Mouse (Mus musculus): ENCODE measurements at regions not wholly inside any gene's neighbourhood (a gene's known extent, or its start where the extent isn't known, plus 50 kb on each side); places are given as distances from the start of the nearest gene placed in this dataset.

- Histone ChIP-seq H3K9me3 (no peaks in the 10 kb centered on the region), H3K4me1 (no peaks in the 10 kb centered on the region), H3K4me3 (no peak overlapping the region), H3K27ac (no peak overlapping the region), H3K27me3 (ENCODE audit: insufficient read depth, poor library complexity, severe bottlenecking) (no peaks in the 10 kb centered on the region), H3K36me3 (no peaks in the 10 kb centered on the region)
- 69% methylated on average over 7 of the region's 7 CpGs for WGBS
- no peak for DNase-seq (ENCODE audit: low spot score)
Observed at GRCm38 (mm10) chr2:108701308-108701707, 579.2 kb upstream of the Kif18a start.

- no peaks in the 10 kb centered on the region for H3K36me3 ChIP-seq
- no peaks in the 10 kb centered on the region for H3K4me1 ChIP-seq
- 74% methylated on average over 5 of the region's 5 CpGs for WGBS
Observed at GRCm38 (mm10) chr2:108707856-108708855, 572.4 kb upstream of the Kif18a start.

GRCm38 (mm10) chr2:108742079-108742478 lies 538.5 kb upstream of the Kif18a start:
- Histone ChIP-seq H3K4me1 (no peaks in the 10 kb centered on the region), H3K4me3 (no peak overlapping the region), H3K27me3 (ENCODE audit: insufficient read depth, poor library complexity, severe bottlenecking) (no peaks in the 10 kb centered on the region), H3K27ac (no peak overlapping the region), H3K9me3 (no peaks in the 10 kb centered on the region), H3K36me3 (no peaks in the 10 kb centered on the region)
- no peak for DNase-seq (ENCODE audit: low spot score)
- 66% methylated on average over 3 of the region's 3 CpGs for WGBS

More at GRCm38 (mm10) chr2:108707856-108708855, 572.4 kb upstream of the Kif18a start:
- H3K27me3 ChIP-seq (ENCODE audit: insufficient read depth, poor library complexity, severe bottlenecking) = no peaks in the 10 kb centered on the region
- H3K4me3 ChIP-seq = no peak overlapping the region
- no peak overlapping the region for H3K27ac ChIP-seq
- no peaks in the 10 kb centered on the region for H3K9me3 ChIP-seq
- no peak for DNase-seq (ENCODE audit: low spot score)

- Histone ChIP-seq H3K9me3 (no peaks in the 10 kb centered on the region), H3K4me3 (no peak overlapping the region), H3K27ac (no peak overlapping the region), H3K4me1 (no peaks in the 10 kb centered on the region), H3K27me3 (ENCODE audit: insufficient read depth, poor library complexity, severe bottlenecking) (no peaks in the 10 kb centered on the region), H3K36me3 (no peaks in the 10 kb centered on the region)
- no peak for DNase-seq (ENCODE audit: low spot score)
- WGBS = 50% methylated on average over 2 of the region's 2 CpGs
Observed at GRCm38 (mm10) chr2:108743511-108743910, 537.0 kb upstream of the Kif18a start.

GRCm38 (mm10) chr2:108744797-108745196 lies 535.7 kb upstream of the Kif18a start:
- Histone ChIP-seq H3K36me3 (no peaks in the 10 kb centered on the region), H3K4me3 (no peak overlapping the region), H3K27ac (no peak overlapping the region), H3K27me3 (ENCODE audit: insufficient read depth, poor library complexity, severe bottlenecking) (no peaks in the 10 kb centered on the region), H3K4me1 (no peaks in the 10 kb centered on the region), H3K9me3 (no peaks in the 10 kb centered on the region)
- 79% methylated on average over 2 of the region's 2 CpGs for WGBS
- no peak for DNase-seq (ENCODE audit: low spot score)

GRCm38 (mm10) chr2:108753494-108754225 lies 526.9 kb upstream of the Kif18a start:
- Histone ChIP-seq H3K27ac (no peak overlapping the region), H3K36me3 (no peaks in the 10 kb centered on the region), H3K4me3 (no peak overlapping the region), H3K27me3 (ENCODE audit: insufficient read depth, poor library complexity, severe bottlenecking) (no peaks in the 10 kb centered on the region), H3K9me3 (no peaks in the 10 kb centered on the region), H3K4me1 (no peaks in the 10 kb centered on the region)
- DNase-seq (ENCODE audit: low spot score) = no peak
- 65% methylated on average over 3 of the region's 3 CpGs for WGBS

GRCm38 (mm10) chr2:108755821-108756220 lies 524.7 kb upstream of the Kif18a start:
- Histone ChIP-seq H3K4me1 (no peaks in the 10 kb centered on the region), H3K4me3 (no peak overlapping the region), H3K36me3 (no peaks in the 10 kb centered on the region), H3K27me3 (ENCODE audit: insufficient read depth, poor library complexity, severe bottlenecking) (no peaks in the 10 kb centered on the region), H3K27ac (no peak overlapping the region), H3K9me3 (no peaks in the 10 kb centered on the region)
- WGBS = 89% methylated on average over 1 of the region's 1 CpGs
- DNase-seq (ENCODE audit: low spot score) = no peak

GRCm38 (mm10) chr2:108756251-108756650 lies 524.3 kb upstream of the Kif18a start:
- no peak overlapping the region for H3K27ac ChIP-seq
- no peaks in the 10 kb centered on the region for H3K36me3 ChIP-seq
- DNase-seq (ENCODE audit: low spot score) = no peak
- 82% methylated on average over 1 of the region's 1 CpGs for WGBS
- H3K4me3 ChIP-seq = no peak overlapping the region
- no peaks in the 10 kb centered on the region for H3K9me3 ChIP-seq
- no peaks in the 10 kb centered on the region for H3K27me3 ChIP-seq (ENCODE audit: insufficient read depth, poor library complexity, severe bottlenecking)
- no peaks in the 10 kb centered on the region for H3K4me1 ChIP-seq

GRCm38 (mm10) chr2:108764703-108765102 lies 515.8 kb upstream of the Kif18a start:
- H3K27me3 ChIP-seq (ENCODE audit: insufficient read depth, poor library complexity, severe bottlenecking) = no peaks in the 10 kb centered on the region
- WGBS = 86% methylated on average over 4 of the region's 4 CpGs
- DNase-seq (ENCODE audit: low spot score) = no peak
- H3K9me3 ChIP-seq = no peaks in the 10 kb centered on the region
- H3K27ac ChIP-seq = no peak overlapping the region
- H3K4me3 ChIP-seq = no peak overlapping the region
- no peaks in the 10 kb centered on the region for H3K4me1 ChIP-seq
- no peaks in the 10 kb centered on the region for H3K36me3 ChIP-seq

- no peaks in the 10 kb centered on the region for H3K36me3 ChIP-seq
- no peaks in the 10 kb centered on the region for H3K27me3 ChIP-seq (ENCODE audit: insufficient read depth, poor library complexity, severe bottlenecking)
- H3K27ac ChIP-seq = no peak overlapping the region
- 84% methylated on average over 2 of the region's 2 CpGs for WGBS
- no peak overlapping the region for H3K4me3 ChIP-seq
- no peak for DNase-seq (ENCODE audit: low spot score)
- no peaks in the 10 kb centered on the region for H3K4me1 ChIP-seq
- H3K9me3 ChIP-seq = no peaks in the 10 kb centered on the region
Observed at GRCm38 (mm10) chr2:108766461-108766860, 514.1 kb upstream of the Kif18a start.

- H3K27me3 ChIP-seq (ENCODE audit: insufficient read depth, poor library complexity, severe bottlenecking) = no peaks in the 10 kb centered on the region
- no peaks in the 10 kb centered on the region for H3K4me1 ChIP-seq
- no peaks in the 10 kb centered on the region for H3K36me3 ChIP-seq
- WGBS = 73% methylated on average over 1 of the region's 1 CpGs
- no peaks in the 10 kb centered on the region for H3K9me3 ChIP-seq
- no peak overlapping the region for H3K4me3 ChIP-seq
- no peak overlapping the region for H3K27ac ChIP-seq
- no peak for DNase-seq (ENCODE audit: low spot score)
Observed at GRCm38 (mm10) chr2:108770383-108770782, 510.2 kb upstream of the Kif18a start.

GRCm38 (mm10) chr2:108783457-108783856 lies 497.1 kb upstream of the Kif18a start:
- no peaks in the 10 kb centered on the region for H3K9me3 ChIP-seq
- H3K27me3 ChIP-seq (ENCODE audit: insufficient read depth, poor library complexity, severe bottlenecking) = no peaks in the 10 kb centered on the region
- no peak for DNase-seq (ENCODE audit: low spot score)
- H3K4me3 ChIP-seq = no peak overlapping the region
- no peaks in the 10 kb centered on the region for H3K36me3 ChIP-seq
- no peaks in the 10 kb centered on the region for H3K4me1 ChIP-seq
- no peak overlapping the region for H3K27ac ChIP-seq
